In genomic region chr12:100504585-100504984, GRCm38 (mm10) we compare ENCODE assay signal across 20 mouse cellular contexts. TPM values are rescaled to one million over a fixed set of nuclear protein-coding genes. Genes with fewer than 3 reads are reported as not detected.
DNase-seq lines count a peak whose midpoint lies in the region; ATAC-seq lines count a peak whose summit lies in the region.
"Had no signal": no experiment of that assay in that cellular context is flagged by ENCODE, and none has a peak within 500 bp of the region (broad histone marks: within the 10 kb centered on the region; RNA-seq: fewer than 3 reads in every experiment).

No protein-coding gene starts in this region.

- H3K27ac ChIP-seq in forebrain, embryonic 10.5 days: peak overlapping the region; percentile 48; the same call in 1 of the 2 replicates
- no peak overlapping the region for H3K27ac ChIP-seq in forebrain, embryonic 15.5 days (replicated peaks)
- H3K27ac ChIP-seq in hindbrain, embryonic 10.5 days: peak overlapping the region; percentile 45; the same call in 1 of the 2 replicates
- no peak overlapping the region for H3K27ac ChIP-seq in hindbrain, embryonic 11.5 days (ENCODE audit: low read depth, low read length)
- peak overlapping the region; percentile 29 for H3K27ac ChIP-seq in limb, embryonic 15.5 days
- no peak overlapping the region for H3K27ac ChIP-seq in limb, embryonic 10.5 days
- 0 out of 2 replicates have a peak overlapping the region, but pooled peaks have one; percentile 51 for H3K27ac ChIP-seq in embryonic facial prominence, embryonic 15.5 days (replicated peaks)
- H3K27ac ChIP-seq: heart, embryonic 15.5 days had no signal

- WGBS in forebrain, embryonic 10.5 days: 95% methylated on average over 2 of the region's 2 CpGs
- 91% methylated on average over 2 of the region's 2 CpGs for WGBS in forebrain, embryonic 15.5 days
- 91% methylated on average over 2 of the region's 2 CpGs for WGBS in hindbrain, embryonic 10.5 days
- WGBS in hindbrain, embryonic 11.5 days: 91% methylated on average over 2 of the region's 2 CpGs
- WGBS in limb, embryonic 15.5 days: 93% methylated on average over 2 of the region's 2 CpGs
- WGBS in limb, embryonic 10.5 days: 88% methylated on average over 2 of the region's 2 CpGs
- 89% methylated on average over 2 of the region's 2 CpGs for WGBS in embryonic facial prominence, embryonic 15.5 days

- DNase-seq in forebrain, embryonic 10.5 days (ENCODE audit: extremely low spot score, low spot score): no peak
- DNase-seq in hindbrain, embryonic 10.5 days (ENCODE audit: low spot score): no peak
- no peak for DNase-seq in hindbrain, embryonic 11.5 days (ENCODE audit: low spot score)
- no peak for DNase-seq in limb, embryonic 10.5 days (ENCODE audit: low spot score)
- DNase-seq in urinary bladder, postnatal 25 days (ENCODE audit: low spot score): no peak
- DNase-seq: adrenal gland, adult 2 months; adrenal gland, postnatal 25 days; cerebellum, adult 18-20 months; cerebellum, adult 9-11 months; cerebellum, postnatal 36 days; gastrocnemius, postnatal 14 days; heart, postnatal 14 days; kidney, adult 11 months had no signal

- ATAC-seq in forebrain, embryonic 15.5 days (replicated peaks): no peak
- ATAC-seq in hindbrain, embryonic 11.5 days (ENCODE audit: low FRiP score): no peak
- no peak for ATAC-seq in limb, embryonic 15.5 days (ENCODE audit: insufficient number of reproducible peaks, low FRiP score, low TSS enrichment, low read depth)
- ATAC-seq in embryonic facial prominence, embryonic 15.5 days (ENCODE audit: insufficient number of reproducible peaks, low FRiP score, low TSS enrichment, low read depth): no peak
- ATAC-seq: forebrain, embryonic 14.5 days; hindbrain, embryonic 16.5 days had no signal

- no peak overlapping the region for H3K9ac ChIP-seq in forebrain, embryonic 15.5 days (replicated peaks)
- no peak overlapping the region for H3K9ac ChIP-seq in hindbrain, embryonic 11.5 days (ENCODE audit: low read depth, low read length)
- no peak overlapping the region for H3K9ac ChIP-seq in limb, embryonic 15.5 days
- no peak overlapping the region for H3K9ac ChIP-seq in embryonic facial prominence, embryonic 15.5 days
- H3K9ac ChIP-seq: heart, embryonic 15.5 days had no signal

- no peak overlapping the region for H3K4me3 ChIP-seq in forebrain, embryonic 10.5 days
- no peak overlapping the region for H3K4me3 ChIP-seq in forebrain, embryonic 15.5 days
- no peak overlapping the region for H3K4me3 ChIP-seq in hindbrain, embryonic 10.5 days
- no peak overlapping the region for H3K4me3 ChIP-seq in hindbrain, embryonic 11.5 days (ENCODE audit: low read depth, low read length)
- H3K4me3 ChIP-seq in limb, embryonic 15.5 days: no peak overlapping the region
- no peak overlapping the region for H3K4me3 ChIP-seq in limb, embryonic 10.5 days
- H3K4me3 ChIP-seq in embryonic facial prominence, embryonic 15.5 days (replicated peaks): no peak overlapping the region
- H3K4me3 ChIP-seq: heart, embryonic 15.5 days had no signal

- no peaks in the 10 kb centered on the region for H3K27me3 ChIP-seq in forebrain, embryonic 10.5 days (ENCODE audit: poor library complexity, severe bottlenecking)
- no peaks in the 10 kb centered on the region for H3K27me3 ChIP-seq in forebrain, embryonic 15.5 days
- no peaks in the 10 kb centered on the region for H3K27me3 ChIP-seq in hindbrain, embryonic 10.5 days (ENCODE audit: insufficient read depth, poor library complexity, severe bottlenecking)
- no peaks in the 10 kb centered on the region for H3K27me3 ChIP-seq in hindbrain, embryonic 11.5 days (ENCODE audit: control insufficient read depth, insufficient read depth, low read length)
- H3K27me3 ChIP-seq in limb, embryonic 15.5 days: no peaks in the 10 kb centered on the region
- no peaks in the 10 kb centered on the region for H3K27me3 ChIP-seq in limb, embryonic 10.5 days (ENCODE audit: low read depth, poor library complexity, severe bottlenecking)
- no peaks in the 10 kb centered on the region for H3K27me3 ChIP-seq in embryonic facial prominence, embryonic 15.5 days
- H3K27me3 ChIP-seq: heart, embryonic 15.5 days had no signal

- H3K4me1 ChIP-seq in forebrain, embryonic 10.5 days: peaks cover 19% of the 10 kb centered on the region
- no peaks in the 10 kb centered on the region for H3K4me1 ChIP-seq in forebrain, embryonic 15.5 days
- peaks cover 16% of the 10 kb centered on the region for H3K4me1 ChIP-seq in hindbrain, embryonic 10.5 days (replicated peaks)
- no peaks in the 10 kb centered on the region for H3K4me1 ChIP-seq in hindbrain, embryonic 11.5 days (replicated peaks; ENCODE audit: control insufficient read depth, insufficient read depth, low read length)
- 0 out of 2 replicates have a peak, but pooled peaks cover 8% of the 10 kb centered on the region for H3K4me1 ChIP-seq in limb, embryonic 15.5 days
- no peaks in the 10 kb centered on the region for H3K4me1 ChIP-seq in limb, embryonic 10.5 days
- peaks cover 5% of the 10 kb centered on the region; the same call in 1 of the 2 replicates for H3K4me1 ChIP-seq in embryonic facial prominence, embryonic 15.5 days

- no peak overlapping the region for H3K4me2 ChIP-seq in forebrain, embryonic 15.5 days (replicated peaks)
- H3K4me2 ChIP-seq in hindbrain, embryonic 11.5 days (replicated peaks; ENCODE audit: low read depth, low read length): no peak overlapping the region
- H3K4me2 ChIP-seq in limb, embryonic 15.5 days: no peak overlapping the region
- H3K4me2 ChIP-seq in embryonic facial prominence, embryonic 15.5 days (replicated peaks): no peak overlapping the region
- H3K4me2 ChIP-seq: heart, embryonic 11.5 days; heart, embryonic 15.5 days had no signal

- H3K36me3 ChIP-seq in forebrain, embryonic 10.5 days (replicated peaks): peaks cover 16% of the 10 kb centered on the region
- H3K36me3 ChIP-seq in forebrain, embryonic 15.5 days: peaks cover 5% of the 10 kb centered on the region
- H3K36me3 ChIP-seq in hindbrain, embryonic 10.5 days: peaks cover 18% of the 10 kb centered on the region
- no peaks in the 10 kb centered on the region for H3K36me3 ChIP-seq in hindbrain, embryonic 11.5 days (ENCODE audit: control insufficient read depth, insufficient read depth, low read length)
- peaks cover 4% of the 10 kb centered on the region for H3K36me3 ChIP-seq in limb, embryonic 15.5 days
- H3K36me3 ChIP-seq in limb, embryonic 10.5 days: peaks cover 7% of the 10 kb centered on the region
- peaks cover 5% of the 10 kb centered on the region for H3K36me3 ChIP-seq in embryonic facial prominence, embryonic 15.5 days

- no peaks in the 10 kb centered on the region for H3K9me3 ChIP-seq in forebrain, embryonic 10.5 days
- H3K9me3 ChIP-seq in forebrain, embryonic 15.5 days: no peaks in the 10 kb centered on the region
- H3K9me3 ChIP-seq in hindbrain, embryonic 10.5 days: no peaks in the 10 kb centered on the region
- H3K9me3 ChIP-seq in hindbrain, embryonic 11.5 days (ENCODE audit: control insufficient read depth, low read length): no peaks in the 10 kb centered on the region
- H3K9me3 ChIP-seq in limb, embryonic 15.5 days: no peaks in the 10 kb centered on the region
- H3K9me3 ChIP-seq in limb, embryonic 10.5 days (replicated peaks): no peaks in the 10 kb centered on the region
- H3K9me3 ChIP-seq in embryonic facial prominence, embryonic 15.5 days (replicated peaks): no peaks in the 10 kb centered on the region
- H3K9me3 ChIP-seq: heart, embryonic 15.5 days had no signal

RNA-seq across cellular contexts. Expression of gene Ttc7b, which starts 16.0 kb away (rescaled TPM):
- polyA plus RNA-seq in forebrain, embryonic 10.5 days (2016; fragmentation: Nextera tagmentation; extraction: Ambion mirVana): 4.6 and 5.5 TPM in 2 replicates
- 6.5 and 8.2 TPM in 2 replicates for polyA plus RNA-seq in forebrain, embryonic 15.5 days (2015; fragmentation: Nextera tagmentation; extraction: Ambion mirVana)
- 5.4 and 5.6 TPM in 2 replicates for polyA plus RNA-seq in hindbrain, embryonic 10.5 days (2016; fragmentation: Nextera tagmentation; extraction: Ambion mirVana)
- polyA plus RNA-seq in hindbrain, embryonic 11.5 days (2014; fragmentation: Nextera tagmentation; extraction: Ambion mirVana): 7.1 and 8.2 TPM in 2 replicates
- polyA plus RNA-seq in limb, embryonic 15.5 days (2015; fragmentation: Nextera tagmentation; extraction: Ambion mirVana): 5.0 and 6.0 TPM in 2 replicates
- 4.3 and 4.7 TPM in 2 replicates for polyA plus RNA-seq in limb, embryonic 10.5 days (2016; fragmentation: Nextera tagmentation; extraction: Ambion mirVana)
- polyA plus RNA-seq in embryonic facial prominence, embryonic 15.5 days (2015; fragmentation: Nextera tagmentation; extraction: Ambion mirVana): 5.0 and 5.6 TPM in 2 replicates

Comparison
In these comparisons a context has a peak if more than half of its experiments do, and no peak if none do; other contexts are left out.
1. H3K27ac ChIP-seq: peak in forebrain, embryonic 10.5 days (single experiment), hindbrain, embryonic 10.5 days (single experiment), limb, embryonic 15.5 days (single experiment) and embryonic facial prominence, embryonic 15.5 days (single experiment); none in forebrain, embryonic 15.5 days (single experiment), hindbrain, embryonic 11.5 days (single experiment) and limb, embryonic 10.5 days (single experiment).